Mouse (Mus musculus) kidney, postnatal 0 days (tissue): Measurements from ENCODE around the gene Gm12166. TPM values are rescaled to one million over a fixed set of nuclear protein-coding genes. Genes with fewer than 3 reads are reported as not detected.
A peak's percentile ranks its signal among the peaks of the same experiment; 100 is the strongest.

Experiments
- ATAC-seq: fragments of 200-750 bp; cut with Nextera tagmentation; replicated peaks from 2 replicates; pipeline ENCODE4 v1.8.0; 2017; ENCODE audit warnings: low read depth, moderate number of reproducible peaks, moderate TSS enrichment, moderate library complexity; ENCODE audit not compliant: low FRiP score
- DNase-seq: peaks from one replicate; pipeline ENCODE4 v3.0.0-alpha.2; 2016; ENCODE audit warnings: low spot score
- H3K27ac ChIP-seq: fragments of 300-500 bp; sonication (generic); 2 replicates; pipeline ENCODE4 v1.5.1; 2014; ENCODE audit warnings: mild to moderate bottlenecking
- H3K27me3 ChIP-seq: fragments of 300-500 bp; sonication (generic); 2 replicates; pipeline ENCODE4 v1.6.1; 2014; ENCODE audit warnings: low read length, mixed read lengths; ENCODE audit not compliant: insufficient read depth
- H3K36me3 ChIP-seq: fragments of 300-500 bp; sonication (generic); 2 replicates; pipeline ENCODE4 v1.6.1; 2014; ENCODE audit warnings: low read length, mixed read lengths; ENCODE audit not compliant: insufficient read depth
- H3K4me1 ChIP-seq: fragments of 300-500 bp; sonication (generic); replicated peaks from 2 replicates; pipeline ENCODE4 v1.6.1; 2014; ENCODE audit warnings: antibody characterized with exemption, low read length, mixed read lengths; ENCODE audit not compliant: insufficient read depth
- H3K4me2 ChIP-seq: fragments of 300-500 bp; sonication (generic); 2 replicates; pipeline ENCODE4 v1.6.1; 2014; ENCODE audit warnings: mild to moderate bottlenecking, low read length, moderate library complexity, mixed read lengths
- H3K4me3 ChIP-seq: fragments of 300-500 bp; sonication (generic); replicated peaks from 2 replicates; pipeline ENCODE4 v1.5.1; 2014; ENCODE audit warnings: low read depth, low read length
- H3K9ac ChIP-seq: fragments of 300-500 bp; sonication (generic); 2 replicates; pipeline ENCODE4 v1.6.1; 2014; ENCODE audit warnings: low read depth, low read length
- H3K9me3 ChIP-seq: fragments of 300-500 bp; sonication (generic); replicated peaks from 2 replicates; pipeline ENCODE4 v1.6.1; 2016; ENCODE audit warnings: low read length, inconsistent platforms, mixed read lengths
- CTCF ChIP-seq: IDR thresholded peaks from 2 replicates; pipeline ENCODE4 v1.5.1; 2016; ENCODE audit warnings: antibody characterized with exemption, low read depth, mild to moderate bottlenecking, moderate library complexity
- WGBS: fragments of 180-500 bp; shearing (Covaris S2); extraction: QIAGEN DNeasy Blood & Tissue Kit; methylation state at CpG from one replicate; pipeline ENCODE4 v1.1.7; 2014; 5-methylcytosine and 5-hydroxymethylcytosine counted together
- microRNA-seq: library from miRNA; unstranded; fragments of <30 nt; microRNA quantifications from one replicate; pipeline ENCODE4, GENCODE M21; 2016
- polyA plus RNA-seq: library from polyadenylated mRNA; unstranded; fragments of >200 nt; fragmentation: Nextera tagmentation; extraction: Ambion mirVana; gene quantifications from 2 replicates; pipeline ENCODE4 v1.2.1, GENCODE M21; 2015

Gm12166 gene
- polyA plus RNA-seq, 1 experiment from 2014 or later: 6.0 TPM

- Histone ChIP-seq H3K36me3 (no peaks in the 10 kb centered on the region), H3K4me1 (no peaks in the 10 kb centered on the region), H3K4me2 (no peak overlapping the region), H3K27me3 (no peaks in the 10 kb centered on the region), H3K27ac (no peak overlapping the region), H3K9ac (no peak overlapping the region), H3K4me3 (no peak overlapping the region), H3K9me3 (no peaks in the 10 kb centered on the region)
- peak; percentile 49 for DNase-seq
- no peak for ATAC-seq
- no peak for TF ChIP-seq CTCF
- 21% methylated on average over 7 of the region's 7 CpGs for WGBS
These were observed 26.1 kb downstream of the Gm12166 start for GRCm38 (mm10) chr11:46025962-46026392.

GRCm38 (mm10) chr11:46022983-46023382 lies 29.1 kb downstream of the Gm12166 start:
- DNase-seq (no peak), ATAC-seq (no peak)
- H3K36me3 ChIP-seq: no peaks in the 10 kb centered on the region
- H3K4me3 ChIP-seq: no peak overlapping the region
- WGBS: 66% methylated on average over 6 of the region's 6 CpGs
- no peaks in the 10 kb centered on the region for H3K4me1 ChIP-seq
- no peak overlapping the region for H3K9ac ChIP-seq
- H3K9me3 ChIP-seq: no peaks in the 10 kb centered on the region
- H3K27ac ChIP-seq: no peak overlapping the region
- H3K4me2 ChIP-seq: no peak overlapping the region
- no peak for TF ChIP-seq CTCF
- no peaks in the 10 kb centered on the region for H3K27me3 ChIP-seq

GRCm38 (mm10) chr11:46021850-46022249 lies 30.3 kb downstream of the Gm12166 start:
- TF ChIP-seq CTCF: no peak
- Histone ChIP-seq H3K9me3 (no peaks in the 10 kb centered on the region), H3K27me3 (no peaks in the 10 kb centered on the region), H3K4me1 (no peaks in the 10 kb centered on the region), H3K4me2 (no peak overlapping the region), H3K9ac (no peak overlapping the region), H3K4me3 (no peak overlapping the region), H3K36me3 (no peaks in the 10 kb centered on the region), H3K27ac (no peak overlapping the region)
- ATAC-seq (no peak), DNase-seq (no peak)

GRCm38 (mm10) chr11:46020246-46020645 lies 31.9 kb downstream of the Gm12166 start:
- H3K36me3 ChIP-seq: no peaks in the 10 kb centered on the region
- no peak overlapping the region for H3K9ac ChIP-seq
- H3K4me1 ChIP-seq: no peaks in the 10 kb centered on the region
- no peak overlapping the region for H3K4me2 ChIP-seq
- no peaks in the 10 kb centered on the region for H3K9me3 ChIP-seq
- H3K4me3 ChIP-seq: no peak overlapping the region
- H3K27ac ChIP-seq: no peak overlapping the region
- no peak for TF ChIP-seq CTCF
- 91% methylated on average over 1 of the region's 1 CpGs for WGBS
- ATAC-seq (no peak), DNase-seq (no peak)
- H3K27me3 ChIP-seq: no peaks in the 10 kb centered on the region

GRCm38 (mm10) chr11:46016061-46016460 lies 36.1 kb downstream of the Gm12166 start:
- H3K4me2 ChIP-seq: no peak overlapping the region
- WGBS: 22% methylated on average over 6 of the region's 6 CpGs
- TF ChIP-seq CTCF: peak; percentile 87
- H3K36me3 ChIP-seq: no peaks in the 10 kb centered on the region
- H3K4me1 ChIP-seq: no peaks in the 10 kb centered on the region
- H3K27me3 ChIP-seq: no peaks in the 10 kb centered on the region
- no peak overlapping the region for H3K27ac ChIP-seq
- H3K4me3 ChIP-seq: no peak overlapping the region
- no peak for ATAC-seq
- no peaks in the 10 kb centered on the region for H3K9me3 ChIP-seq
- no peak overlapping the region for H3K9ac ChIP-seq
- peak; percentile 86 for DNase-seq

Small RNA genes within 50 kb of the gene (microRNA-seq; reads per million reads assigned to microRNA genes)
- gene Mir8100: not detected

Other genes with a start within 250 kb of the Gm12166 start
- 88.4 and 90.3 TPM in 2 replicates for gene Clint1, start 200.3 kb downstream of the Gm12166 start, polyA plus RNA-seq
- 4.1 and 4.3 TPM in 2 replicates for gene Lsm11, start 107.4 kb downstream of the Gm12166 start, polyA plus RNA-seq
- 12.1 and 12.4 TPM in 2 replicates for gene Thg1l, start 96.8 kb downstream of the Gm12166 start, polyA plus RNA-seq
- 0.18 and 0.26 TPM in 2 replicates for gene Sox30, start 72.0 kb downstream of the Gm12166 start, polyA plus RNA-seq
- gene Adam19, start 3.7 kb upstream of the Gm12166 start, polyA plus RNA-seq: 6.5 and 8.1 TPM in 2 replicates
- gene Nipal4, start 114.2 kb upstream of the Gm12166 start, polyA plus RNA-seq: 0.54 and 0.76 TPM in 2 replicates
- gene Fndc9, start 183.2 kb upstream of the Gm12166 start, polyA plus RNA-seq: 0.11 TPM in 2 replicates